Mouse (Mus musculus): Measurements from ENCODE around the gene Scaf4.

DNA sequence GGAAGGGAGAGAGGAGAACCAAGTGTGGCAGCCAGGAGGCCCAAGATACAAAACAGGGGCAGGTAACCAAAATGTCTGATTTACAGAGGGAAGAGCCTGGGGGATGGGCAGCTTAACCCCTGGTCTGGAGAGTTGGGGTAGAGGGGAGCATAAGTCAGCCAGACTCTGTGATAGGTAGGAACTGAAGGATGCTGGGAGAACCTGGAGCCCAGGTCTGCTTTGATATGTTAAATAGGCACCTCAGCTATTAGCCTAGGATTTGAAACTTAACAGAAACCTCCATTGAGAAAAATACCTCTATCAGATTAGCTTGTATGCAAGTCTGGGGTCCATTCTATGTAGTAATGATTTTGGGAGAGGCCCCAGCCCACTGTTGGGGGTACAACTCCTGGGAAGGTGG is 15.3 kb upstream of the Scaf4 start:
- TF ChIP-seq CHD2 (IDR thresholded peaks at IDR 0.05; ENCODE audit: low read depth, low read length), result no peak
- no peak for TF ChIP-seq MAFK (IDR thresholded peaks at IDR 0.05; ENCODE audit: insufficient read depth, low read depth, low read length)
- no peak for TF ChIP-seq ZNF384 (IDR thresholded peaks at IDR 0.05; ENCODE audit: low read depth, low read length)
- no peak for TF ChIP-seq ZC3H11A (IDR thresholded peaks at IDR 0.05; ENCODE audit: borderline replicate concordance, low read depth, low read length)
- peak; percentile 48; the same call in 1 of the 2 replicates for TF ChIP-seq HCFC1 (IDR thresholded peaks at IDR 0.05; ENCODE audit: borderline replicate concordance, insufficient read depth, low read length)

Data from ES-E14 (cell line).